Mouse (Mus musculus) hindbrain, embryonic 13.5 days (tissue): ENCODE measurements around the gene Apon. TPM values are rescaled to one million over a fixed set of nuclear protein-coding genes. Genes with fewer than 3 reads are reported as not detected.
"Not testable (repeated sequence)": the region's sequence is repeated elsewhere in the genome, so short reads cannot be mapped to it uniquely, and the experiment has no call there.

ENCODE experiments used
- ATAC-seq: fragments of 200-750 bp; cut with Nextera tagmentation; 2 replicates; pipeline ENCODE4 v1.8.0; 2017; ENCODE audit warnings: moderate TSS enrichment; ENCODE audit not compliant: low FRiP score
- H3K27ac ChIP-seq: fragments of 300-500 bp; sonication (generic); 2 replicates; pipeline ENCODE4 v1.5.1; 2015; ENCODE audit warnings: inconsistent platforms, mild to moderate bottlenecking, moderate library complexity
- H3K27me3 ChIP-seq: fragments of 300-500 bp; sonication (generic); 2 replicates; pipeline ENCODE4 v1.6.1; 2015; ENCODE audit warnings: mild to moderate bottlenecking, inconsistent platforms
- H3K36me3 ChIP-seq: fragments of 300-500 bp; sonication (generic); 2 replicates; pipeline ENCODE4 v1.6.1; 2015; ENCODE audit warnings: mild to moderate bottlenecking, inconsistent platforms
- H3K4me1 ChIP-seq: fragments of 300-500 bp; sonication (generic); replicated peaks from 2 replicates; pipeline ENCODE4 v1.6.1; 2015; ENCODE audit warnings: inconsistent platforms
- H3K4me2 ChIP-seq: fragments of 300-500 bp; sonication (generic); 2 replicates; pipeline ENCODE4 v1.6.1; 2015; ENCODE audit warnings: inconsistent platforms, mild to moderate bottlenecking, moderate library complexity
- H3K4me3 ChIP-seq: fragments of 300-500 bp; sonication (generic); 2 replicates; pipeline ENCODE4 v1.5.1; 2015; ENCODE audit warnings: mild to moderate bottlenecking, inconsistent platforms
- H3K9ac ChIP-seq: fragments of 300-500 bp; sonication (generic); 2 replicates; pipeline ENCODE4 v1.6.1; 2015; ENCODE audit warnings: mild to moderate bottlenecking, inconsistent platforms
- H3K9me3 ChIP-seq: fragments of 300-500 bp; sonication (generic); 2 replicates; pipeline ENCODE4 v1.6.1; 2016; ENCODE audit warnings: inconsistent platforms
- whole genome bisulfite sequencing: fragments of 180-500 bp; shearing (Covaris S2); methylation state at CpG from one replicate; pipeline ENCODE4 v1.1.7; 2015; 5-methylcytosine and 5-hydroxymethylcytosine counted together
- polyA plus RNA-seq: library from polyadenylated mRNA; unstranded; fragments of >200 nt; fragmentation: Nextera tagmentation; extraction: Ambion mirVana; gene quantifications from 2 replicates; pipeline ENCODE4 v1.2.1, GENCODE M21; 2015

Gene Apon
- polyA plus RNA-seq, 1 experiment from 2014 or later, result 0.27 TPM

GRCm38 (mm10) chr10:128282886-128283450 is 29.1 kb downstream of the Apon start:
- Histone ChIP-seq H3K27ac (no peak overlapping the region), H3K4me1 (no peaks in the 10 kb centered on the region), H3K4me2 (no peak overlapping the region), H3K9ac (no peak overlapping the region), H3K36me3 (peaks cover 95% of the 10 kb centered on the region), H3K4me3 (no peak overlapping the region), H3K27me3 (no peaks in the 10 kb centered on the region), H3K9me3 (no peaks in the 10 kb centered on the region)
- 92% methylated on average over 20 of the region's 20 CpGs for WGBS
- no peak for ATAC-seq

- Histone ChIP-seq H3K4me3 (no peak overlapping the region), H3K27me3 (no peaks in the 10 kb centered on the region), H3K4me2 (no peak overlapping the region), H3K9ac (no peak overlapping the region), H3K27ac (no peak overlapping the region), H3K36me3 (peaks cover 93% of the 10 kb centered on the region), H3K9me3 (no peaks in the 10 kb centered on the region), H3K4me1 (no peaks in the 10 kb centered on the region)
- no peak for ATAC-seq
- WGBS, result 67% methylated on average over 31 of the region's 31 CpGs
These were observed 30.0 kb downstream of the Apon start for GRCm38 (mm10) chr10:128283604-128284579.

- peaks cover 67% of the 10 kb centered on the region for H3K36me3 ChIP-seq
- H3K4me3 ChIP-seq, H3K4me2 ChIP-seq, H3K4me1 ChIP-seq, H3K27ac ChIP-seq, H3K27me3 ChIP-seq, H3K9me3 ChIP-seq, H3K9ac ChIP-seq, ATAC-seq: not testable (repeated sequence)
- 69% methylated on average over 1 of the region's 1 CpGs for WGBS
These were observed 36.7 kb downstream of the Apon start for GRCm38 (mm10) chr10:128290594-128290993.

- H3K4me1 ChIP-seq, result peaks cover 13% of the 10 kb centered on the region
- H3K4me3 ChIP-seq, result no peak overlapping the region
- H3K27ac ChIP-seq, result no peak overlapping the region
- no peak overlapping the region for H3K4me2 ChIP-seq
- no peaks in the 10 kb centered on the region for H3K9me3 ChIP-seq
- 63% methylated on average over 13 of the region's 13 CpGs for WGBS
- ATAC-seq, result no peak
- 0 out of 2 replicates have a peak overlapping the region, but pooled peaks have one; percentile 2 for H3K9ac ChIP-seq
- H3K27me3 ChIP-seq, result no peaks in the 10 kb centered on the region
- H3K36me3 ChIP-seq, result peaks cover 18% of the 10 kb centered on the region
These were observed 42.6 kb downstream of the Apon start for GRCm38 (mm10) chr10:128296370-128297090.

- peaks cover 11% of the 10 kb centered on the region for H3K36me3 ChIP-seq
- H3K9ac ChIP-seq, result no peak overlapping the region
- no peaks in the 10 kb centered on the region for H3K27me3 ChIP-seq
- peaks cover 16% of the 10 kb centered on the region for H3K4me1 ChIP-seq
- no peak overlapping the region for H3K27ac ChIP-seq
- no peak for ATAC-seq
- WGBS, result 78% methylated on average over 4 of the region's 4 CpGs
- no peak overlapping the region for H3K4me3 ChIP-seq
- H3K4me2 ChIP-seq, result no peak overlapping the region
- H3K9me3 ChIP-seq, result no peaks in the 10 kb centered on the region
These were observed 43.3 kb downstream of the Apon start for GRCm38 (mm10) chr10:128297221-128297620.

GRCm38 (mm10) chr10:128297622-128298021 is 43.7 kb downstream of the Apon start:
- H3K27me3 ChIP-seq, result no peaks in the 10 kb centered on the region
- peaks cover 20% of the 10 kb centered on the region for H3K4me1 ChIP-seq
- H3K4me3 ChIP-seq, result no peak overlapping the region
- no peaks in the 10 kb centered on the region for H3K9me3 ChIP-seq
- no peak overlapping the region for H3K4me2 ChIP-seq
- 74% methylated on average over 11 of the region's 11 CpGs for WGBS
- H3K36me3 ChIP-seq, result peaks cover 7% of the 10 kb centered on the region
- H3K9ac ChIP-seq, result no peak overlapping the region; the same call in 1 of the 2 replicates
- ATAC-seq, result no peak
- no peak overlapping the region for H3K27ac ChIP-seq

GRCm38 (mm10) chr10:128298243-128298642 is 44.3 kb downstream of the Apon start:
- ATAC-seq, result no peak

GRCm38 (mm10) chr10:128298702-128299171 is 44.8 kb downstream of the Apon start, which contains the start of gene Il23a:
Gene Il23a (minus strand): TSS chr10:128298752.
- WGBS, result 82% methylated on average over 11 of the region's 11 CpGs
- no peak within 1 kb of the TSS for H3K4me3 ChIP-seq
- peaks cover 21% of the 10 kb centered on the region for H3K4me1 ChIP-seq
- ATAC-seq, result no peak
- H3K4me2 ChIP-seq, result no peak within 1 kb of the TSS
- no peaks in the 10 kb centered on the region for H3K27me3 ChIP-seq
- no peak within 1 kb of the TSS for H3K27ac ChIP-seq
- H3K36me3 ChIP-seq, result no peaks in the 10 kb centered on the region
- no peaks in the 10 kb centered on the region for H3K9me3 ChIP-seq
- H3K9ac ChIP-seq, result no peak within 1 kb of the TSS; the same call in 1 of the 2 replicates

More at GRCm38 (mm10) chr10:128298243-128298642, 44.3 kb downstream of the Apon start:
- H3K36me3 ChIP-seq, result peaks cover 3% of the 10 kb centered on the region; the same call in 1 of the 2 replicates
- no peak overlapping the region; the same call in 1 of the 2 replicates for H3K9ac ChIP-seq
- H3K27me3 ChIP-seq, result no peaks in the 10 kb centered on the region
- H3K4me1 ChIP-seq, result peaks cover 20% of the 10 kb centered on the region
- H3K9me3 ChIP-seq, result no peaks in the 10 kb centered on the region
- no peak overlapping the region for H3K4me2 ChIP-seq
- no peak overlapping the region for H3K4me3 ChIP-seq
- H3K27ac ChIP-seq, result no peak overlapping the region
- 81% methylated on average over 6 of the region's 6 CpGs for WGBS

- H3K27me3 ChIP-seq, result no peaks in the 10 kb centered on the region
- H3K27ac ChIP-seq, result peak overlapping the region; percentile 97
- peak overlapping the region; percentile 55 for H3K4me3 ChIP-seq
- 41% methylated on average over 3 of the region's 3 CpGs for WGBS
- ATAC-seq, result no peak
- H3K4me1 ChIP-seq, result peaks cover 20% of the 10 kb centered on the region
- H3K4me2 ChIP-seq, result peak overlapping the region; percentile 62
- no peaks in the 10 kb centered on the region for H3K9me3 ChIP-seq
- H3K36me3 ChIP-seq, result peaks cover 6% of the 10 kb centered on the region; the same call in 1 of the 2 replicates
- H3K9ac ChIP-seq, result peak overlapping the region; percentile 78
These were observed 48.5 kb downstream of the Apon start for GRCm38 (mm10) chr10:128302357-128302756.

GRCm38 (mm10) chr10:128302785-128303125 is 48.9 kb downstream of the Apon start:
- ATAC-seq, result peak; percentile 49
- H3K4me1 ChIP-seq, result peaks cover 19% of the 10 kb centered on the region
- WGBS, result 0% methylated on average over 9 of the region's 9 CpGs

GRCm38 (mm10) chr10:128303126-128304021 is 49.5 kb downstream of the Apon start, which contains the start of gene Pan2:
Gene Pan2 (plus strand): TSS chr10:128303335.
- H3K36me3 ChIP-seq, result peaks cover 12% of the 10 kb centered on the region
- peak; percentile 98 for ATAC-seq
- H3K27ac ChIP-seq, result peak within 1 kb of the TSS; percentile 97
- H3K9me3 ChIP-seq, result no peaks in the 10 kb centered on the region
- H3K9ac ChIP-seq, result peak within 1 kb of the TSS; percentile 78
- WGBS, result 1% methylated on average over 37 of the region's 37 CpGs
- H3K4me1 ChIP-seq, result peaks cover 19% of the 10 kb centered on the region
- H3K27me3 ChIP-seq, result no peaks in the 10 kb centered on the region
- H3K4me2 ChIP-seq, result peak within 1 kb of the TSS; percentile 77
- H3K4me3 ChIP-seq, result peak within 1 kb of the TSS; percentile 55

More at GRCm38 (mm10) chr10:128302785-128303125, 48.9 kb downstream of the Apon start:
- H3K36me3 ChIP-seq, result peaks cover 6% of the 10 kb centered on the region; the same call in 1 of the 2 replicates
- peak overlapping the region; percentile 62 for H3K4me2 ChIP-seq
- H3K27ac ChIP-seq, result peak overlapping the region; percentile 97
- H3K4me3 ChIP-seq, result peak overlapping the region; percentile 55
- no peaks in the 10 kb centered on the region for H3K9me3 ChIP-seq
- peak overlapping the region; percentile 78 for H3K9ac ChIP-seq
- H3K27me3 ChIP-seq, result no peaks in the 10 kb centered on the region
